Mouse (Mus musculus): Measurements from ENCODE around the gene Sp2. TPM values are rescaled to one million over a fixed set of nuclear protein-coding genes. Genes with fewer than 3 reads are reported as not detected.
A peak's percentile ranks its signal among the peaks of the same experiment; 100 is the strongest.

Sp2 gene
- polyA plus RNA-seq, 1 experiment from 2014 or later = 15.2 TPM

DNA sequence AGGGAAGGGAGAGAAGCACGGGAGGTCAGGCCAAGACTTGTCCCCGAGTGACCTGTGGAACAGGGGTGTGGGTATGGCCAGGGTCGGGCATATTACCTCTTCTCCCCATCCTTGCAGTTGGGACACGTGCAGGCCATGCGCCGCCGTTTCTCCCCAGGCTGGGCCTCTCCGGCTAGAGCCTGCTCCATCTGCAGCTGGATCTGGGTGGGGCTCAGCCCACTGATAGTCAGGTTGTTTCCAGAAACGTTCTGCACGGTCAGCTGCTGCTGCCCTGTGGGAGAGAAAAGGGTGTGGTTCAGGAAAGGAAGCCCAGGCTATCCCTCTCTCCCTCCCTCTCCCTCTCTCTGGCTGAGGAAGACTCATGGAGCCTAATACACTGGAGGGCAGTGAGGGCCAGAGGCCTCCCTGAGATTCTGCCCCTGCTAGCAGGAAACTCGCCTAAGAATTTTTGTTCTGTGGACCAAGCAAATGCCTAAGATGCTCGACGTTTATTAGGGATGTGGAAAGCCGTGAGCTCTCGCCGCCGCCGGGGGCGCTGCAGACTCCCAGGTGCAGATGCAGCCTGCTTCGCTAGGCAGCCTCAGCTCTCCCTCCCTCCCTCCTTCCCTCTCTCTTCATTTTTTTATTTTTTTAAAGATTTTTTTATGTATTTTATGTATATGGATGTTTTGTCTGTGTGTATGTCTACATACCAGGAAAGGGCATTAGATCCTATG lies 26.6 kb downstream of the Sp2 start:
- H3K4me1 ChIP-seq (ENCODE audit: control insufficient read depth, insufficient read depth, low read length) = no peaks in the 10 kb centered on the region
- WGBS = 58% methylated on average over 20 of the region's 20 CpGs
- no peak for DNase-seq (ENCODE audit: low spot score)
- H3K4me2 ChIP-seq (ENCODE audit: low read depth, low read length) = no peak overlapping the region
- no peak overlapping the region for H3K9ac ChIP-seq (ENCODE audit: low read depth, low read length)
- H3K36me3 ChIP-seq (ENCODE audit: control insufficient read depth, insufficient read depth, low read length) = peaks cover 95% of the 10 kb centered on the region
- H3K27me3 ChIP-seq (replicated peaks; ENCODE audit: control insufficient read depth, insufficient read depth, low read length) = no peaks in the 10 kb centered on the region
- H3K4me3 ChIP-seq (ENCODE audit: low read depth, low read length) = no peak overlapping the region
- no peaks in the 10 kb centered on the region for H3K9me3 ChIP-seq (ENCODE audit: control insufficient read depth, low read length)
- H3K27ac ChIP-seq (replicated peaks; ENCODE audit: low read depth, low read length) = 0 out of 2 replicates have a peak overlapping the region, but pooled peaks have one; percentile 10
- ATAC-seq (ENCODE audit: low read depth) = no peak

- WGBS = 88% methylated on average over 4 of the region's 4 CpGs
- Histone ChIP-seq H3K36me3 (ENCODE audit: control insufficient read depth, insufficient read depth, low read length) (peaks cover 92% of the 10 kb centered on the region), H3K27me3 (replicated peaks; ENCODE audit: control insufficient read depth, insufficient read depth, low read length) (no peaks in the 10 kb centered on the region)
These were observed 27.7 kb downstream of the Sp2 start for GRCm38 (mm10) chr11:96955094-96955493.

DNA sequence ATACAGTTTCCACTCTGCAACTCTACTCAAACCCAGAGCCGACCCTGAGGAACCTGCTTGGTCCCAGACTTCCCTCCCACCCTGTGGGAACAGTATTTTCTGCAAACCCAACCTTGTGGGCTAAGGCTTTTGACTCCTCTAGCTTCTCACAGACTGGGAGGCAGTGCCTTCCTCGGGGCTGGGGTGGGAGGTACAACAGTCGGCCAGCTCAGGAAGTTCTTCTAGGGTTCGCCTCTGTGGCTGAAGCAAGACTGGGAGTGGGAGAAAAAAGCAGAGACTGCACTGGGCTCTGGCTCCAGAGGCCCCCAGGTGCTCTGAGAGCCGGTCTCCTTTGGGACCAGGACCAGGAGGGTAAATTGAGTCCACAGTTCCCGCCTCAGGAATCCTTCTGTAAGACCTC lies 29.9 kb downstream of the Sp2 start:
- H3K27me3 ChIP-seq (replicated peaks; ENCODE audit: control insufficient read depth, insufficient read depth, low read length) = no peaks in the 10 kb centered on the region
- 68% methylated on average over 6 of the region's 6 CpGs for WGBS
- no peaks in the 10 kb centered on the region for H3K4me1 ChIP-seq (ENCODE audit: control insufficient read depth, insufficient read depth, low read length)
- DNase-seq (ENCODE audit: low spot score) (no peak), ATAC-seq (ENCODE audit: low read depth) (no peak)
- no peak overlapping the region for H3K9ac ChIP-seq (ENCODE audit: low read depth, low read length)
- no peak overlapping the region for H3K27ac ChIP-seq (replicated peaks; ENCODE audit: low read depth, low read length)
- no peak overlapping the region for H3K4me2 ChIP-seq (ENCODE audit: low read depth, low read length)
- no peaks in the 10 kb centered on the region for H3K9me3 ChIP-seq (ENCODE audit: control insufficient read depth, low read length)
- peaks cover 75% of the 10 kb centered on the region for H3K36me3 ChIP-seq (ENCODE audit: control insufficient read depth, insufficient read depth, low read length)
- H3K4me3 ChIP-seq (ENCODE audit: low read depth, low read length) = no peak overlapping the region

More at GRCm38 (mm10) chr11:96955094-96955493, 27.7 kb downstream of the Sp2 start:
- Histone ChIP-seq H3K9ac (ENCODE audit: low read depth, low read length) (no peak overlapping the region), H3K4me2 (ENCODE audit: low read depth, low read length) (no peak overlapping the region), H3K27ac (replicated peaks; ENCODE audit: low read depth, low read length) (no peak overlapping the region), H3K4me3 (ENCODE audit: low read depth, low read length) (no peak overlapping the region), H3K9me3 (ENCODE audit: control insufficient read depth, low read length) (no peaks in the 10 kb centered on the region), H3K4me1 (ENCODE audit: control insufficient read depth, insufficient read depth, low read length) (no peaks in the 10 kb centered on the region)
- DNase-seq (ENCODE audit: low spot score) (no peak), ATAC-seq (ENCODE audit: low read depth) (no peak)

DNA sequence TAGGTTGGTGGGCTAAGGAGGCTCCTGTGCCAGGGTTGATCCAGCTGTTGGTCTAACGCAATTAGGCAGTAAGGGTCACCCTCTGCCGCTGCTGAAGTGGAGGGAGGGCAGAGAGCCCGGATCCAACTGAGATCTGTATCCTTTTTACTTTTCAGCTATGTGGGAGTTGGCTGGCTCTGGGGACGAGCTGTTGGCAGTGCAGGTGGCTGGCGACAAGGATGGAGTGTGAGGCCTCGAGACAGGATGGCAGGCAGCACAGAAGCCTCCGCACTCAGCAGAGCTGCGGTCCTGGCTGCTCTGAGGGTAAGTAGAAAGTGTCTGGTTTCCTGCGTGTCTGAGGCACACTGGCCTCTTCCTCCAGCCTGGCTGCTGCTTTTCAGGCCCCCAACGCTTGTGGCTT lies 30.3 kb downstream of the Sp2 start:
- WGBS = 82% methylated on average over 10 of the region's 10 CpGs
- ATAC-seq (ENCODE audit: low read depth) = no peak
- Histone ChIP-seq H3K9me3 (ENCODE audit: control insufficient read depth, low read length) (no peaks in the 10 kb centered on the region), H3K4me2 (ENCODE audit: low read depth, low read length) (no peak overlapping the region), H3K9ac (ENCODE audit: low read depth, low read length) (0 out of 2 replicates have a peak overlapping the region, but pooled peaks have one; percentile 3), H3K4me3 (ENCODE audit: low read depth, low read length) (no peak overlapping the region), H3K4me1 (ENCODE audit: control insufficient read depth, insufficient read depth, low read length) (no peaks in the 10 kb centered on the region), H3K27ac (replicated peaks; ENCODE audit: low read depth, low read length) (no peak overlapping the region), H3K27me3 (replicated peaks; ENCODE audit: control insufficient read depth, insufficient read depth, low read length) (no peaks in the 10 kb centered on the region), H3K36me3 (ENCODE audit: control insufficient read depth, insufficient read depth, low read length) (peaks cover 70% of the 10 kb centered on the region)
- DNase-seq (ENCODE audit: low spot score) = no peak

DNA sequence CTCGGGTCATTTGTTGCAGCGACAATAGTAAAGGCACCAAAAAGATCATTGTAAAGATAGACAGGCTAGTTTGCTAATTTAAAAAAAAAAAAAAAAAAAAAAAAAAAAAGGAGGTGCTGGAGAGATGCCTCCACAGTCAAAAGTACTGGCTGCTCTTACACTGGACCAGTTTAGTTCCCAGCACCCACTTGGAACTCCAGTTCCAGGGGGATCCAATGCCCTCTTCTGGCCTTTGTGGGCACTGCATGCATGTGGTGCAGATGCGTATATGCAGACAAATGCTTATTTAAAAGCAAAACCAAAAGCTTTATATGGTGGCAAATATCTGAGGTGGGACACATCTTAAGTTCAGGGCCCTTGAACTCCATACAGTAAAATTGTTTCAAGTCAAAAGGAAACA lies 32.0 kb downstream of the Sp2 start:
- 97% methylated on average over 3 of the region's 3 CpGs for WGBS
- Histone ChIP-seq H3K27me3 (replicated peaks; ENCODE audit: control insufficient read depth, insufficient read depth, low read length) (no peaks in the 10 kb centered on the region), H3K9me3 (ENCODE audit: control insufficient read depth, low read length) (no peaks in the 10 kb centered on the region), H3K4me3 (ENCODE audit: low read depth, low read length) (no peak overlapping the region), H3K27ac (replicated peaks; ENCODE audit: low read depth, low read length) (no peak overlapping the region), H3K36me3 (ENCODE audit: control insufficient read depth, insufficient read depth, low read length) (peaks cover 54% of the 10 kb centered on the region), H3K4me1 (ENCODE audit: control insufficient read depth, insufficient read depth, low read length) (no peaks in the 10 kb centered on the region), H3K4me2 (ENCODE audit: low read depth, low read length) (no peak overlapping the region), H3K9ac (ENCODE audit: low read depth, low read length) (no peak overlapping the region)
- DNase-seq (ENCODE audit: low spot score) (no peak), ATAC-seq (ENCODE audit: low read depth) (no peak)

- H3K9ac ChIP-seq (ENCODE audit: low read depth, low read length) = no peak overlapping the region
- H3K4me1 ChIP-seq (ENCODE audit: control insufficient read depth, insufficient read depth, low read length) = peaks cover 9% of the 10 kb centered on the region; the same call in 1 of the 2 replicates
- H3K4me2 ChIP-seq (ENCODE audit: low read depth, low read length) = no peak overlapping the region
- no peaks in the 10 kb centered on the region for H3K9me3 ChIP-seq (ENCODE audit: control insufficient read depth, low read length)
- peaks cover 25% of the 10 kb centered on the region for H3K36me3 ChIP-seq (ENCODE audit: control insufficient read depth, insufficient read depth, low read length)
- no peak for ATAC-seq (ENCODE audit: low read depth)
- no peak for DNase-seq (ENCODE audit: low spot score)
- 97% methylated on average over 3 of the region's 4 CpGs for WGBS
- H3K27ac ChIP-seq (replicated peaks; ENCODE audit: low read depth, low read length) = no peak overlapping the region
- H3K27me3 ChIP-seq (replicated peaks; ENCODE audit: control insufficient read depth, insufficient read depth, low read length) = no peaks in the 10 kb centered on the region
- no peak overlapping the region for H3K4me3 ChIP-seq (ENCODE audit: low read depth, low read length)
These were observed 34.9 kb downstream of the Sp2 start for GRCm38 (mm10) chr11:96947849-96948248.

DNA sequence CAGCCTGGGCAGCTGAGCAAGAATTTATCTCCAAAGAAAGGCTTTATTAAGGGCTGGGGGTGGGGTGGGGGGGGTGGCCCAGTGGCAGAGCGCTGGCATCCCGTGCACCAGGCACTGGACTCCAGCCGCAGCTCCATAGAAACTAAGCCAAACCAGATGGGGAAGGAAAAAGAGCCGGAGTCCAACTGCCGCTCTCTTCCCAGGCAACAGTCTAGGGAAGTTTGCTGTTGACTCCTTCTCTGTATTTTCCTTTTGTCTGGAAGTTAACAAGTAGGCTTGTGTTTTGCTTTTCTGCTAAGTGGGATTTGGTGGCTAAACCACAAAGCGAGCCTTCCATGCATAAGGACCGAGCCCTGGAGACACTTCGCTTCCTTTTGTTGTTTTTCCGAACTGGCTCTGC lies 36.3 kb downstream of the Sp2 start:
- 0 out of 2 replicates have a peak overlapping the region, but pooled peaks have one; percentile 38 for H3K9ac ChIP-seq (ENCODE audit: low read depth, low read length)
- peak overlapping the region; percentile 72 for H3K27ac ChIP-seq (replicated peaks; ENCODE audit: low read depth, low read length)
- 52% methylated on average over 9 of the region's 9 CpGs for WGBS
- H3K4me3 ChIP-seq (ENCODE audit: low read depth, low read length) = no peak overlapping the region
- H3K9me3 ChIP-seq (ENCODE audit: control insufficient read depth, low read length) = no peaks in the 10 kb centered on the region
- peaks cover 9% of the 10 kb centered on the region; the same call in 1 of the 2 replicates for H3K4me1 ChIP-seq (ENCODE audit: control insufficient read depth, insufficient read depth, low read length)
- ATAC-seq (ENCODE audit: low read depth) (no peak), DNase-seq (ENCODE audit: low spot score) (peak; percentile 48)
- peaks cover 12% of the 10 kb centered on the region for H3K36me3 ChIP-seq (ENCODE audit: control insufficient read depth, insufficient read depth, low read length)
- peak overlapping the region; percentile 5; the same call in 1 of the 2 replicates for H3K4me2 ChIP-seq (ENCODE audit: low read depth, low read length)
- H3K27me3 ChIP-seq (replicated peaks; ENCODE audit: control insufficient read depth, insufficient read depth, low read length) = no peaks in the 10 kb centered on the region

- WGBS = 78% methylated on average over 14 of the region's 14 CpGs
- peak overlapping the region; percentile 83 for H3K4me2 ChIP-seq (ENCODE audit: low read depth, low read length)
- DNase-seq (ENCODE audit: low spot score) (no peak), ATAC-seq (ENCODE audit: low read depth) (no peak)
- H3K4me1 ChIP-seq (ENCODE audit: control insufficient read depth, insufficient read depth, low read length) = peaks cover 9% of the 10 kb centered on the region; the same call in 1 of the 2 replicates
- no peak overlapping the region; the same call in 1 of the 2 replicates for H3K27ac ChIP-seq (replicated peaks; ENCODE audit: low read depth, low read length)
- H3K36me3 ChIP-seq (ENCODE audit: control insufficient read depth, insufficient read depth, low read length) = no peaks in the 10 kb centered on the region
- H3K27me3 ChIP-seq (replicated peaks; ENCODE audit: control insufficient read depth, insufficient read depth, low read length) = no peaks in the 10 kb centered on the region
- no peak overlapping the region for H3K9ac ChIP-seq (ENCODE audit: low read depth, low read length)
- peak overlapping the region; percentile 52; the same call in 1 of the 2 replicates for H3K4me3 ChIP-seq (ENCODE audit: low read depth, low read length)
- no peaks in the 10 kb centered on the region for H3K9me3 ChIP-seq (ENCODE audit: control insufficient read depth, low read length)
These were observed 37.7 kb downstream of the Sp2 start for GRCm38 (mm10) chr11:96944844-96945580.
